Mouse (Mus musculus): ENCODE measurements at regions not wholly inside any gene's neighbourhood (a gene's known extent, or its start where the extent isn't known, plus 50 kb on each side); places are given as distances from the start of the nearest gene placed in this dataset.

- WGBS = 72% methylated on average over 1 of the region's 1 CpGs
- H3K27ac ChIP-seq (replicated peaks; ENCODE audit: insufficient read depth, low read depth, low read length) = no peak overlapping the region
- no peaks in the 10 kb centered on the region for H3K27me3 ChIP-seq (ENCODE audit: control insufficient read depth, insufficient read depth, low read length)
- DNase-seq (ENCODE audit: extremely low read depth, low read depth, low spot score) = no peak
- no peaks in the 10 kb centered on the region for H3K4me1 ChIP-seq (ENCODE audit: control insufficient read depth, insufficient read depth, low read length)
- H3K36me3 ChIP-seq (ENCODE audit: control insufficient read depth, insufficient read depth, low read length) = no peaks in the 10 kb centered on the region
- no peak overlapping the region for H3K9ac ChIP-seq (ENCODE audit: low read depth, low read length)
- no peaks in the 10 kb centered on the region for H3K79me2 ChIP-seq (ENCODE audit: control insufficient read depth, insufficient read depth, low read length)
- H3K4me3 ChIP-seq (ENCODE audit: insufficient read depth, low read depth, low read length) = no peak overlapping the region
- TF ChIP-seq CTCF (IDR thresholded peaks at IDR 0.05; ENCODE audit: low read depth, low read length) (no peak), POLR2A (IDR thresholded peaks at IDR 0.05; ENCODE audit: extremely low read depth, insufficient read depth, low read length) (no peak)
These were observed 69.7 kb downstream of the Slitrk6 start for GRCm38 (mm10) chr14:110685247-110685646.

DNA sequence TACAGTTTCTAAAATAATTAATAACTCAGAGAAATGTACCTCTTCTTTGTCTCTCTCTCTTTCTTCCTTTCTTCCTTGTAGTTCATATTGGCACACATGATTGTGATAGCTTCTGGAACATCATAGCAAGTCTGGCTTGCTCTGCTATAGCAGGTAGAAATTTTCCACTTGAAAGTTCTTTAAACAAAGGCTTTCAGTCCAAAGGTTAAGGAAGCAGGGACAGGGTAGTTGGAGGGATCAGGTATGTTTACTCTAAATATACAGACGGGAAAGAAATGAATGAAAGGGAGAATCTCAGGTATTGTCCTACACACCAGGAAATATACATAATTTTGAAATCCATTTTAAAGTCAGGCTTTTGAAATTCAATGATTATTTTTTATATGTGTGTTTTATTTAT is 75.2 kb downstream of the Slitrk6 start:
- H3K4me1 ChIP-seq (ENCODE audit: control insufficient read depth, insufficient read depth, low read length) = no peaks in the 10 kb centered on the region
- H3K36me3 ChIP-seq (ENCODE audit: control insufficient read depth, insufficient read depth, low read length) = no peaks in the 10 kb centered on the region
- H3K4me3 ChIP-seq (ENCODE audit: insufficient read depth, low read depth, low read length) = no peak overlapping the region
- 43% methylated on average over 1 of the region's 1 CpGs for WGBS
- H3K9ac ChIP-seq (ENCODE audit: low read depth, low read length) = no peak overlapping the region
- no peak overlapping the region for H3K27ac ChIP-seq (replicated peaks; ENCODE audit: insufficient read depth, low read depth, low read length)
- no peak for DNase-seq (ENCODE audit: extremely low read depth, low read depth, low spot score)
- H3K79me2 ChIP-seq (ENCODE audit: control insufficient read depth, insufficient read depth, low read length) = no peaks in the 10 kb centered on the region
- H3K27me3 ChIP-seq (ENCODE audit: control insufficient read depth, insufficient read depth, low read length) = no peaks in the 10 kb centered on the region
- no peak for TF ChIP-seq POLR2A (IDR thresholded peaks at IDR 0.05; ENCODE audit: extremely low read depth, insufficient read depth, low read length)
- TF ChIP-seq CTCF (IDR thresholded peaks at IDR 0.05; ENCODE audit: low read depth, low read length) = no peak

DNA sequence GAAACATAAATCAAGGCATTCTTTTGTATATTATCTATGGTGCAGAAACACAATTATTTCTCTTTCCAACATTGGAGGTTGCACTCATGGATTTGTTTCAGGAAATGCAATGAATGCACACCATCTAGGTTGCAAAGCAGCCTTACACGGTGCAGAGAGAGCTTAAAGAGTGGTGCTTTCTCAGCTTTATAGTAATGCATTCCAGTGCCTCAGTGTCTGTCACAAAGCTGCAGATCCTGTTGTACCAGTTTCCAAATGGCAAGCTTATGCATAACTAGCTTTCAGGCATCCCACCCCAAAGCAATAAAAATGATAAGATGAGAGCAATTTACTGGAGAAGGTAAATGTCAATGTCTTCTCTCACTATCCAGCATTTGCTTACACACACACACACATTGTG is 89.2 kb downstream of the Slitrk6 start:
- no peaks in the 10 kb centered on the region for H3K4me1 ChIP-seq (ENCODE audit: control insufficient read depth, insufficient read depth, low read length)
- H3K79me2 ChIP-seq (ENCODE audit: control insufficient read depth, insufficient read depth, low read length) = no peaks in the 10 kb centered on the region
- DNase-seq (ENCODE audit: extremely low read depth, low read depth, low spot score) = no peak
- H3K9ac ChIP-seq (ENCODE audit: low read depth, low read length) = no peak overlapping the region
- no peaks in the 10 kb centered on the region for H3K27me3 ChIP-seq (ENCODE audit: control insufficient read depth, insufficient read depth, low read length)
- H3K27ac ChIP-seq (replicated peaks; ENCODE audit: insufficient read depth, low read depth, low read length) = no peak overlapping the region
- H3K36me3 ChIP-seq (ENCODE audit: control insufficient read depth, insufficient read depth, low read length) = no peaks in the 10 kb centered on the region
- 67% methylated on average over 1 of the region's 1 CpGs for WGBS
- TF ChIP-seq POLR2A (IDR thresholded peaks at IDR 0.05; ENCODE audit: extremely low read depth, insufficient read depth, low read length) = no peak
- H3K4me3 ChIP-seq (ENCODE audit: insufficient read depth, low read depth, low read length) = no peak overlapping the region

DNA sequence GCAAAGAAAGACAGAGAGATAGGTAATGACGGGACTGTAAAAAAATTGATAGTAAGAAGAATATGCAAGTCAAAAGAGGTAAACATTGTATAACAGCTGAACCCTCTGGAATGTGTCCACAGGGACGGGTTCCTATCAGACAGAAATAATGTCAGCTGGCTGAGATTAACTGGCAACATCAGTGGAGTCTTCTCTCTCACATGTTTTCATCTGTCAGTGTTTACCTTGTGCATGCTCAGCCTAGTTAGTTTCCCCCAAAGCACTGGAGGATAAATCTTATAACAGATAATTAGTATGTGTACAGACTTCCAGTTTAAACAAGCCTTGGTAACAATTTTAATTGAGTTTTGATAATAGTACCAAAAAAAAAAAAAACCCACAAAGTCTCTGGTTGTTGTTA is 91.7 kb downstream of the Slitrk6 start:
- H3K27ac ChIP-seq (replicated peaks; ENCODE audit: insufficient read depth, low read depth, low read length) = no peak overlapping the region
- TF ChIP-seq POLR2A (IDR thresholded peaks at IDR 0.05; ENCODE audit: extremely low read depth, insufficient read depth, low read length) (no peak), CTCF (IDR thresholded peaks at IDR 0.05; ENCODE audit: low read depth, low read length) (no peak)
- no peaks in the 10 kb centered on the region for H3K36me3 ChIP-seq (ENCODE audit: control insufficient read depth, insufficient read depth, low read length)
- no peak for DNase-seq (ENCODE audit: extremely low read depth, low read depth, low spot score)
- no peaks in the 10 kb centered on the region for H3K4me1 ChIP-seq (ENCODE audit: control insufficient read depth, insufficient read depth, low read length)
- H3K27me3 ChIP-seq (ENCODE audit: control insufficient read depth, insufficient read depth, low read length) = no peaks in the 10 kb centered on the region
- H3K9ac ChIP-seq (ENCODE audit: low read depth, low read length) = no peak overlapping the region
- WGBS = 52% methylated on average over 2 of the region's 2 CpGs
- no peaks in the 10 kb centered on the region for H3K79me2 ChIP-seq (ENCODE audit: control insufficient read depth, insufficient read depth, low read length)
- H3K4me3 ChIP-seq (ENCODE audit: insufficient read depth, low read depth, low read length) = no peak overlapping the region

GRCm38 (mm10) chr14:110634147-110634546 is 120.8 kb downstream of the Slitrk6 start:
- no peaks in the 10 kb centered on the region for H3K79me2 ChIP-seq (ENCODE audit: control insufficient read depth, insufficient read depth, low read length)
- no peak overlapping the region for H3K4me3 ChIP-seq (ENCODE audit: insufficient read depth, low read depth, low read length)
- 70% methylated on average over 3 of the region's 3 CpGs for WGBS
- H3K27ac ChIP-seq (replicated peaks; ENCODE audit: insufficient read depth, low read depth, low read length) = no peak overlapping the region
- H3K27me3 ChIP-seq (ENCODE audit: control insufficient read depth, insufficient read depth, low read length) = no peaks in the 10 kb centered on the region
- H3K36me3 ChIP-seq (ENCODE audit: control insufficient read depth, insufficient read depth, low read length) = no peaks in the 10 kb centered on the region
- no peak for DNase-seq (ENCODE audit: extremely low read depth, low read depth, low spot score)
- no peak overlapping the region for H3K9ac ChIP-seq (ENCODE audit: low read depth, low read length)
- no peaks in the 10 kb centered on the region for H3K4me1 ChIP-seq (ENCODE audit: control insufficient read depth, insufficient read depth, low read length)
- TF ChIP-seq CTCF (IDR thresholded peaks at IDR 0.05; ENCODE audit: low read depth, low read length) = no peak
- TF ChIP-seq POLR2A (IDR thresholded peaks at IDR 0.05; ENCODE audit: extremely low read depth, insufficient read depth, low read length) = no peak

GRCm38 (mm10) chr14:110623716-110624115 is 131.2 kb downstream of the Slitrk6 start:
- Histone ChIP-seq H3K27ac (replicated peaks; ENCODE audit: insufficient read depth, low read depth, low read length) (no peak overlapping the region), H3K4me1 (ENCODE audit: control insufficient read depth, insufficient read depth, low read length) (no peaks in the 10 kb centered on the region), H3K36me3 (ENCODE audit: control insufficient read depth, insufficient read depth, low read length) (no peaks in the 10 kb centered on the region), H3K27me3 (ENCODE audit: control insufficient read depth, insufficient read depth, low read length) (no peaks in the 10 kb centered on the region), H3K9ac (ENCODE audit: low read depth, low read length) (no peak overlapping the region), H3K79me2 (ENCODE audit: control insufficient read depth, insufficient read depth, low read length) (no peaks in the 10 kb centered on the region), H3K4me3 (ENCODE audit: insufficient read depth, low read depth, low read length) (no peak overlapping the region)
- TF ChIP-seq CTCF (IDR thresholded peaks at IDR 0.05; ENCODE audit: low read depth, low read length) (no peak), POLR2A (IDR thresholded peaks at IDR 0.05; ENCODE audit: extremely low read depth, insufficient read depth, low read length) (no peak)
- 41% methylated on average over 2 of the region's 2 CpGs for WGBS
- DNase-seq (ENCODE audit: extremely low read depth, low read depth, low spot score) = no peak

Measured in liver, adult 2 months (tissue).